Mouse (Mus musculus) kidney, postnatal 0 days (tissue): Measurements from ENCODE around the gene Jak3. TPM values are rescaled to one million over a fixed set of nuclear protein-coding genes. Genes with fewer than 3 reads are reported as not detected.

ENCODE experiments used
- ATAC-seq: fragments of 200-750 bp; cut with Nextera tagmentation; replicated peaks from 2 replicates; pipeline ENCODE4 v1.8.0; 2017; ENCODE audit warnings: low read depth, moderate number of reproducible peaks, moderate TSS enrichment, moderate library complexity; ENCODE audit not compliant: low FRiP score
- DNase-seq: peaks from one replicate; pipeline ENCODE4 v3.0.0-alpha.2; 2016; ENCODE audit warnings: low spot score
- H3K27ac ChIP-seq: fragments of 300-500 bp; sonication (generic); 2 replicates; pipeline ENCODE4 v1.5.1; 2014; ENCODE audit warnings: mild to moderate bottlenecking
- H3K27me3 ChIP-seq: fragments of 300-500 bp; sonication (generic); 2 replicates; pipeline ENCODE4 v1.6.1; 2014; ENCODE audit warnings: low read length, mixed read lengths; ENCODE audit not compliant: insufficient read depth
- H3K36me3 ChIP-seq: fragments of 300-500 bp; sonication (generic); 2 replicates; pipeline ENCODE4 v1.6.1; 2014; ENCODE audit warnings: low read length, mixed read lengths; ENCODE audit not compliant: insufficient read depth
- H3K4me1 ChIP-seq: fragments of 300-500 bp; sonication (generic); replicated peaks from 2 replicates; pipeline ENCODE4 v1.6.1; 2014; ENCODE audit warnings: antibody characterized with exemption, low read length, mixed read lengths; ENCODE audit not compliant: insufficient read depth
- H3K4me2 ChIP-seq: fragments of 300-500 bp; sonication (generic); 2 replicates; pipeline ENCODE4 v1.6.1; 2014; ENCODE audit warnings: mild to moderate bottlenecking, low read length, moderate library complexity, mixed read lengths
- H3K4me3 ChIP-seq: fragments of 300-500 bp; sonication (generic); replicated peaks from 2 replicates; pipeline ENCODE4 v1.5.1; 2014; ENCODE audit warnings: low read depth, low read length
- H3K9ac ChIP-seq: fragments of 300-500 bp; sonication (generic); 2 replicates; pipeline ENCODE4 v1.6.1; 2014; ENCODE audit warnings: low read depth, low read length
- H3K9me3 ChIP-seq: fragments of 300-500 bp; sonication (generic); replicated peaks from 2 replicates; pipeline ENCODE4 v1.6.1; 2016; ENCODE audit warnings: low read length, inconsistent platforms, mixed read lengths
- CTCF ChIP-seq: IDR thresholded peaks from 2 replicates; pipeline ENCODE4 v1.5.1; 2016; ENCODE audit warnings: antibody characterized with exemption, low read depth, mild to moderate bottlenecking, moderate library complexity
- WGBS: fragments of 180-500 bp; shearing (Covaris S2); extraction: QIAGEN DNeasy Blood & Tissue Kit; methylation state at CpG from one replicate; pipeline ENCODE4 v1.1.7; 2014; 5-methylcytosine and 5-hydroxymethylcytosine counted together
- polyA plus RNA-seq: library from polyadenylated mRNA; unstranded; fragments of >200 nt; fragmentation: Nextera tagmentation; extraction: Ambion mirVana; gene quantifications from 2 replicates; pipeline ENCODE4 v1.2.1, GENCODE M21; 2015

Jak3 gene
- polyA plus RNA-seq, 1 experiment from 2014 or later: 5.3 TPM

GRCm38 (mm10) chr8:71668220-71668975, 7.7 kb upstream of the Jak3 start:
- DNase-seq: peak; percentile 69
- no peaks in the 10 kb centered on the region for H3K9me3 ChIP-seq
- peaks cover 5% of the 10 kb centered on the region; the same call in 1 of the 2 replicates for H3K27me3 ChIP-seq
- no peak for ATAC-seq
- 1% methylated on average over 21 of the region's 21 CpGs for WGBS
- H3K36me3 ChIP-seq: no peaks in the 10 kb centered on the region
- H3K27ac ChIP-seq: no peak overlapping the region
- H3K4me3 ChIP-seq: peak overlapping the region; percentile 12; the same call in 1 of the 2 replicates
- no peak for TF ChIP-seq CTCF
- peaks cover 27% of the 10 kb centered on the region for H3K4me1 ChIP-seq
- H3K4me2 ChIP-seq: peak overlapping the region; percentile 30
- H3K9ac ChIP-seq: no peak overlapping the region

DNA sequence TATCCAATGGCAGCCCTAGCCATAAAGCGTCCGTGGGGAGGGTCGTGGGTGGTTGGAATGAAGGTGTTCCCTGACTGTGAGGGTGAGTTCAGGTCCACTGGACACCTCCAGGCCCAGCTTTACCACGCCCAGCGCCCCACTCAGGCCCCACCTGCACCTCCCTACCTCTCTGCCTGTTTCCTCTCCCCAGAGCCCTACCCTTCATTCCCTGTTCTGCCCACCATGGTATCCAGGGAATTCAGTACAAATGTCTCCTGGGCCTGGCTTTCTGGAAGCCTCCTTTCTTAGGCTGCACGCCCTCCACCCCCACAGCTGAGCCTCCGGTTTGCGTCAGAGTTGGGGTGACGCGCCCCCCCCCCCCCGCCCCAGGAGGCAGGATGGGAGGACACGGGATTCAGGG, 5.9 kb upstream of the Jak3 start:
- Histone ChIP-seq H3K9ac (no peak overlapping the region), H3K4me3 (peak overlapping the region; percentile 41), H3K4me1 (peaks cover 27% of the 10 kb centered on the region), H3K9me3 (no peaks in the 10 kb centered on the region), H3K36me3 (no peaks in the 10 kb centered on the region), H3K4me2 (peak overlapping the region; percentile 81), H3K27me3 (peaks cover 5% of the 10 kb centered on the region; the same call in 1 of the 2 replicates), H3K27ac (no peak overlapping the region)
- 12% methylated on average over 9 of the region's 12 CpGs for WGBS
- DNase-seq (no peak), ATAC-seq (no peak)
- no peak for TF ChIP-seq CTCF

DNA sequence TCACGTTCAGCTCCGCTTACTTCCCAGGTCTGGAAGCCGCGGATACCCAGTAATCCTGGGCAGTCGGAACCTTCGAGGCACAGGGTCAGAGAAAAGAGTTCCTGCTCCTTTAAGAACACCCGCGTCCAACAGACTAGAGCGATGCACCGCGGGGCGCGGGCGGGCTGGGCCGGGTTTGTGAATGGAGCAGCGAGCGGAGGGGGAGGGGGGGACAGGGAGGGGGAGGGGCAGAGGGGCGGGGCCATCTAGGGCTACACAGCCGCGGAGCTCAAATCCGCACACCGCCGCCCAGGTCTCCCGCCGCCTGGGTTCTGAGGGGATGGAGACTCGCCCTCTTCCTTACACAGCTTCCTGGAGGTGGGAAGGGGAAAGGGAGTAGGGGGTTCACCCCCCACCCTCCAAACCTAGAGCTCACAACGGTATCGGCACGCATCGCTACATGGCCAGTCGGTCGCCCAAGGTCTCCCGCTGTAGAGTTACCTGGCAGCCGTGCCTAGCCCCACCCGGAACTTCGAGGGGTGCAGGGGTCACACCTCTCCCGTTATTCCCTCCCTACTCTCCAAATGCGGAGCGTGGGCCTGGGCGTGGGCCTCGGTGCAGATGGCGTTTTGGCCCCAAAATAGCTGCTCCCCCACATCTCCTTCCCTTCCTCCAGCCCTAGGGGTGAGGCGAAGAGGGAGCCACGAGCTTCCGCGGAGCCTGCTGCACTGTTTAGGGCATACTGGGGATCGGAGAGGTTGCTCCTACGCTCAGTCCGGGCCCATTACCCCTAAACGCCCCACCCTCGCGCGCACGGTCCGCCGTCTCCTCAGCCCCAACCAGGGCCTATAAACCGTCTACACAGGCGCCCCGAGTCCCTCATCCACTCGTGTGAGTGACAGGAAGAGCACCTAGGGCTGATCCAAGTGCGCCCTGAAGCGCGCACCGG, 5.2 kb upstream of the Jak3 start:
- peak; percentile 48 for DNase-seq
- Histone ChIP-seq H3K4me1 (peaks cover 27% of the 10 kb centered on the region), H3K9ac (no peak overlapping the region), H3K4me2 (peak overlapping the region; percentile 81), H3K36me3 (no peaks in the 10 kb centered on the region), H3K27me3 (peaks cover 5% of the 10 kb centered on the region; the same call in 1 of the 2 replicates), H3K27ac (no peak overlapping the region), H3K9me3 (no peaks in the 10 kb centered on the region), H3K4me3 (peak overlapping the region; percentile 41)
- no peak for TF ChIP-seq CTCF
- peak; percentile 27 for ATAC-seq
- under 1% methylated on average over 64 of the region's 64 CpGs for WGBS

- WGBS: under 1% methylated on average over 42 of the region's 42 CpGs
- no peak within 1 kb of the TSS for H3K9ac ChIP-seq
Measured at GRCm38 (mm10) chr8:71671549-71671965, 4.5 kb upstream of the Jak3 start, which contains the start of gene Unc13a. Unc13a (minus strand) TSS chr8:71671757.

GRCm38 (mm10) chr8:71672168-71672735, 3.8 kb upstream of the Jak3 start:
- ATAC-seq: no peak
- no peak for TF ChIP-seq CTCF
- Histone ChIP-seq H3K4me3 (no peak overlapping the region), H3K9ac (no peak overlapping the region), H3K36me3 (no peaks in the 10 kb centered on the region), H3K4me1 (peaks cover 27% of the 10 kb centered on the region), H3K27ac (no peak overlapping the region), H3K9me3 (no peaks in the 10 kb centered on the region), H3K27me3 (peaks cover 5% of the 10 kb centered on the region; the same call in 1 of the 2 replicates), H3K4me2 (peak overlapping the region; percentile 81)
- no peak for DNase-seq
- WGBS: 46% methylated on average over 6 of the region's 6 CpGs

More at GRCm38 (mm10) chr8:71671549-71671965, 4.5 kb upstream of the Jak3 start, which contains the start of gene Unc13a:
- Histone ChIP-seq H3K9me3 (no peaks in the 10 kb centered on the region), H3K4me1 (peaks cover 27% of the 10 kb centered on the region), H3K4me2 (peak within 1 kb of the TSS; percentile 81), H3K36me3 (no peaks in the 10 kb centered on the region), H3K4me3 (peak within 1 kb of the TSS; percentile 41), H3K27me3 (peaks cover 5% of the 10 kb centered on the region; the same call in 1 of the 2 replicates), H3K27ac (no peak within 1 kb of the TSS)
- peak; percentile 89 for DNase-seq
- no peak for TF ChIP-seq CTCF
- ATAC-seq: peak; percentile 43
